Mouse (Mus musculus): ENCODE measurements at regions not wholly inside any gene's neighbourhood (a gene's known extent, or its start where the extent isn't known, plus 50 kb on each side); places are given as distances from the start of the nearest gene placed in this dataset.

- TF ChIP-seq GATA1 (IDR thresholded peaks at IDR 0.05; ENCODE audit: borderline replicate concordance, low read length): no peak
- no peak for TF ChIP-seq FLI1 (IDR thresholded peaks at IDR 0.05; ENCODE audit: low read length)
These were observed 356.9 kb downstream of the Bcor start for GRCm38 (mm10) chrX:11803239-11803638.
